Mouse (Mus musculus) lung, postnatal 0 days (tissue): ENCODE data around the gene ccdc198.

Source experiments
- CTCF ChIP-seq: IDR thresholded peaks from 2 replicates; pipeline ENCODE4 v1.5.1; 2016; ENCODE audit warnings: antibody characterized with exemption, mild to moderate bottlenecking
- EP300 ChIP-seq: IDR thresholded peaks from 2 replicates; pipeline ENCODE4 v1.6.1; 2016; ENCODE audit warnings: antibody characterized with exemption, mild to moderate bottlenecking, control low read depth

DNA sequence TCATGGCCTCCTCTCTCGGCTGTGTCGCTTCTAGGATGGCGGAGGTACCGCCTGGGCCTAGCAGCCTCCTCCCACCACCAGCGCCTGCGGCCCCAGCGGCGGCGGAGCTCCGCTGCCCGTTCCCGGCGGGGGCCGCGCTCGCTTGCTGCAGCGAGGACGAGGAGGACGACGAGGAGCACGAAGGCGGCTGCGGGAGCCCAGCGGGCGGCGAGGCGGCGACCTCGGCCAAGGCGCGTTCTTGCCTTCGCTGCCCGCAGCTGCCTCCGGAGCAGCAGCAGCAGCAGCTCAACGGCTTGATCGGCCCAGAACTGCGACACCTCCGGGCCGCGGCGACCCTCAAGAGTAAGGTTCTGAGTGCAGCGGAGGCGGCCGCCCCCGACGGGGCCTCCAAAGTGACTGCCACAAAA, 72.7 kb downstream of the ccdc198 start:
- no peak for TF ChIP-seq CTCF
- no peak for TF ChIP-seq EP300
